Mouse (Mus musculus) skeletal muscle tissue, adult 2 months (tissue): ENCODE measurements around the gene Spata7.
"Not testable (repeated sequence)": the region's sequence is repeated elsewhere in the genome, so short reads cannot be mapped to it uniquely, and the experiment has no call there.

Experiments
- DNase-seq: peaks from one replicate; pipeline ENCODE4 v3.0.0-alpha.2; 2012; ENCODE audit warnings: low read depth, low spot score

Gene Spata7

DNA sequence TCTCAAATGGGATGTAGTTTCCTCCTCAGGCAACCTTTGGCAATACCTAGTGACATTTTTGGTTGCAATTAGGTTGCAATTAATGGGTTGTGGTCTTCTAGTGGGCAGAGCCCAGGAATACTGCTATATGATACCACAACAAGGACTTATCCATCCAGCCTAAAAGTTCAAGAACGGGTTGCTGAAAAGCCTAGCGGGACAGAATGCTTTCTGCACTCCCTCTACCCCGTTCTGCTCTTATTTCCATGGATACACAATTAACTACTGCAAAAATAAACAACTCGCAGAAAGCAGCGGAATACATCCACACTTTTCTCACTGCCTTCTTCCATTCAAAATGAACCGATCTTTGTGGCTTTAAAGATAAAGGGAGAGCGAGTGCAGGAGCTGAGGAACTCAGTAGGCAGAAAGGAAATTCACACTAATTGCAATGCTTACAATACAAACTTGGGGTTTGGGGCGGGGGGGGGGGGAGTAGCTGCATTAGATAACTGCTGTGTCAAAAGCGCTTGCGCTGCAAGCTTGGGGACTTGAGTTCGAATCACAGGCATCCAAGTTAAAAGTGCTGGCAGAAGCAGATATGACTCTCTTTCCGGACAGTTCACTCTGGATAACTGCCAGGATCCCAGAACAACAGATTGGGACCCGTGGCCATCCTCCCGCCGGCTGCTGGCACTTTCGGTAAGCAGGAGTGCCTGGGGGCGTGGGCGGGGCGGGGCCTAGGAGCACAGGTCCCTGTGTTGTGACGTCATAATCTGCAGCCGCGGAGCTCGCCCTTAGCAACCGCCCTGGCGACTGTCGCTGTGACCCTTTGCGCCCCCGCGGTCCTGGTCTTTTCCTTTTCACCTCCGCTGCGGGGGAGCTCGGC, at the start of gene Spata7:
Spata7 (plus strand) TSS at position 766 of the 868 bp plus-strand sequence.
- DNase-seq = peak; percentile 58

DNA sequence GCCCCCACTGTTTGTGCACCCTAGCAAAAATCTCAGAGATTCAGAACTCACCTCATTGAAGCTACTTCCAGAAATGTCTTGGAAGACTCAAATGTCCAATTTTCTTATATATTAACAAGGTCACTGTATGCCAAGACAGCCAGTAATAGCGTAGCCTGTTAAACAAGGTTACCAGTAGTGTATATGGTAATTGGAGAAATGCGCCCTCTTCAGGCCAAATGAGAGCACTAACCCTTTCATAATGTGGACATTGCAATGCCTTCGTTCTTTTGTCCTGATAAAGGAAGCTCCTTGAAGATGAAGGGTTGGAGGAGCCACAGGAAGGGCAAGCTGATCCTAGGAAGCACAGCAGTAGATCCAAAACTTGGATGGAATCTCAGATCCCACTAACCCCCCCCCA, 42.7 kb upstream of the Spata7 start:
- DNase-seq = no peak

DNA sequence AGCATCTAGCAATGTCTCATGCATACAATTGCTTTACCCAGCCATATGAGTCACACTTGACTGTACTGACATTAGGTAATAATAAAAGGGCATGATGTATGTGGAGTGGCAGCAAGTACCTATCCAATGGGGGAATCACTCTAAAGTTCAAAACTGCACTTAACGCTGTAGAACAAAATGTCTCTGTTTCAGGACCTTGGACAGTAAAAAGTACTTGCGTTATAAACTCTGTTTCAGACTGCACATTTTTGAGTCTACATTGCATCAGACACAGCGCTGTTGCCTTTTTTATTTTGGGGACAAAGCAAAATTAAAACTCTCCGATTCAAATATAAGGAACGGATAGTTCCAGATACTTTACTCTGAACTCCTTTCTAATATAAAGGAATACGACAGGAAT, 39.4 kb upstream of the Spata7 start:
- DNase-seq = no peak

DNA sequence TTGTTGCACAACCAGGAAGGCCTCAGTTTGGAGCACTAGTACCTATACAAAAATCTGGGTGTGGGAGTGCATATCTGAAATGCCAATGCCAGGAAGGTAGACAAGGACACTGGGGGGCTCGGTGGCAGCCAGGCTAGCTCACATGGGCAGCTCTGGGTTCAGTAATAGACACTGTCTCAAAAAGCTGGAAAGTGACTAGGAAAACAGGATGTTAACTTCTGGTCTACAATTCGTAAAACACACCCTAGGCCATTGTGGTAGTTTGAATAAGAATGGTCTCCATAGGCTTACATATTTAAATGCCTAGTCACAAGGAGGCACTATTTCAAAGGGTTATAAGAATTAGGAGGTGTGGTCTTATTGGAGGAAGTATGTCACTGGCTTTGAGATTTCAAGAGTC, 36.9 kb upstream of the Spata7 start:
- DNase-seq = no peak

DNA sequence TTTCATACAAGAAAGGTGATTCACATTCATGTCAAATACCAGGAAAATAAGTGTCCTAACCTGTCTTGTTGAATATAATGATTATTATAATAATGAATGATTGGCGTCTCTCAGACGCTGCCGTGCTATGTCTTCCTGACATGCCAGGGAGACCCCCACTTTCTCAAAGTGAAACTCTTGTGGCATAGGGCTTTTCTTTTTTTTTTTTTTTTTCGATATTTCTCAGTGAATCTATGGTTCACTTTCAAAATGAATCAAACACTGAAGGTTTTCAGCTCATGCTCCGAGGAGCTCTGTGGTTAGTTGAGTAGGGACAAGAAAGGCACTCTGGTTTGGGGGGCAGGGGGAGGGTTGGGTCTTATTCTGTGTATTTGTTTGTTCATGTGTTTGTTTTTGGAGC, 27.1 kb upstream of the Spata7 start:
- DNase-seq = no peak

DNA sequence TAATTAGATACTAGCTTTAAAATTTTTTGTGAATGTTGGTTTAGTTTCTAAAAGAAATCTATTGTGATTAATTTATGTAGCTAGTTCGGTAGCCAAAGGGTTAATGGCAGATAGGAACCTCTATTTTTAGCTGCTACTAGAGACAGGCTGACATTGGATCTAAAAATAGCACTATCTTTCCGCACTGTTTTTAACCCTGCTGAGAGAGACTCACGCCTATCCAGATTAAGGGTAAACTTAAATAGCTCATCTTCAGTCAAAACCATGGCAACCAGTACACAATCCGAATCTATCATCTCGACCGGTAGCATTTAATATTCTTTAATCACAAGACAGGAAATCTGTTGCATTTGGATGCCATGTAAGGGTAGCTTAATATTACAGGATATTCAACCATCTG, 25.8 kb upstream of the Spata7 start:
- peak; percentile 46 for DNase-seq

DNA sequence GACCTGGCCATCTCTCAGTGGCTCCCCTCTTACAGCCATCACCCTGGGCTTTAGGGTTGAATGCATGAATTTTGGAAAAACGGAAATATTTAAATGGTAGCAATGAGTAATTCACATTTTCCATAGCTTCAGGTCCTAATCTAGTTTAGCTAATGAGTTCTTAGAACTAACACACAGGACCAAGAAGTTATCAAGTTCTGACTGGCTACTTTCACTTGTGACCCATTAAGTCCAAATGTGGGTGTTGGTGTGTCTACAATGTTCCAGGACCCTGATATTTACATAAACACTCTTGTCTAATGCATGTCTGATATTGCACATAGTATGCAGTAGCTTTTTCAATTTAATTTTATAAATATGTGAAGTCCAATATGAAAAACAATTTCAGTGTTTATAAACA, 22.7 kb upstream of the Spata7 start:
- no peak for DNase-seq

DNA sequence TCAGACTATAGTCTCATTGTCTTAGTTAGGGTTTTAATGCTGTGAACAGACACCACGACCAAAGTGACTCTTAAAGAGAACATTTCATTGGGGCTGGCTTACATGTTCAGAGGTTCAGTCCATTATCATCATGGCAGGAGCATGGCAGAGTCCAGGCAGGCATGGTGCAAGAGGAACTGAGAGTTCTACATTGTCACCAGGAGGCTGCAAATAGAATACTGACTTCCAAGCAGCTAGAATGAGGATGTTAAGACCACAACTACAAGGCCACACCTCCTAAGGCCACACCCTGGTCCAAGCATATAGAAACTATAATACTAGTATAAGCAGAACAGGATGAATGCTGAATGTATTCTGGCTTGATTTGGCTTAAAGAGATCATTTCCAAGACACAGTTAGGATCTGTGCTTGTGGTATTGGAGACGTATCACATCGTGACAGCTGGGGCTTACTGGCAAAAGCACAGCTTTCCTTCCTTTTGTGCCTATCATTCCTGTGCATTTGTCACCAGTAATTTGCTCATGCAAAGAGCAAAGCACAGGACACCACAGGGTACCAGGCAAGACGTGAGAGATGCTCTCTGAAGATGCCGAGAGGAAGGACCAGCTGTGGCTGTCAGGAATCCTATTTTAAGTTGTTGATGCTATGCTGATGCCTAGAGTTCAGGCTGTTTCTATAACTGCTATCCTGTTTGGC, 21.2 kb upstream of the Spata7 start:
- DNase-seq = no peak

DNA sequence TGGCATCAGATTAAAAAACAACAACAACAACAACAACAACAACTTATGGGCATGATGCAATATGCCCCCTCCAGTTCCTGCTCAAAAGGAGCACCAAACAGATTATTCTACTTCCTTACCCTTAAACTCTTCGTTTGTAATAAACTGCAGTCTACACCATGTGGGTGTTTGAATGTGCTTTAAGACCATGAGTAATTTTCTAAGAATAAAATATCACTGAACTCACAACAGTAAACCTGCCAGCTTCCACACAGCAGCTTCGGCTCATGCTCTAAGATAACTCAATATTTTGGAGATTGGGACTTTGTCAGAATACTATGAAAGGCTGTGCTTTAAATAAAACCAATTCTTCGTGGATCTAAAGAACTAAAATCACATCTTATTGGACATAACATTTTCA, 17.6 kb upstream of the Spata7 start:
- no peak for DNase-seq

DNA sequence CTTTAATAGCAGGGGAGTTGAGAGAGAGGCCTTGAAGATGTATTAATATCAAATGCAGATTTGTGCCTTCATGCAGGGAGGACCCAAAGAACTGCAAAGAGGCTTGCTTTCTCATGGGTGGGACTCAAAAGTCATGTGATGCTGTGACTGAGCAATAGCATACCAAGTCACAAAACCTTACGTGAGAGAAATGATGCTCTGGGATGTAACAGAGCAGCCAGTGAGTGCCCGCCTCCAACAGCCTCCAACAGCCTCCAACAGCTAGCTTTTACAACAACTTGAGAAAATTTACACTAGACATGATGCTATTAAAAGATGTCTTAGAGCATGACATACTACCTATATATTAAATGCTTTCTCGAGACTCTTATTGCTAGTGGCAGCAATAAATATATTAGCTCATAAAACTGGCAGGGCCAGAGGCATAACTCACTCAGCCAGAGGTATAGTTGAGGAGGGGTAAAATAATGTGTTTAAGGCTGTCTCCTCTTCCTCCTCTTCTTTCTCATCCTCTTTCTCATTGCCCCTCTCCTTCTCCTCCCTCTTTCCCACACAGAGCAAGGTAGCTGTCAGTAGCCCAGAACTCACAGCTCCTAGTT, 12.9 kb upstream of the Spata7 start:
- DNase-seq = no peak

DNA sequence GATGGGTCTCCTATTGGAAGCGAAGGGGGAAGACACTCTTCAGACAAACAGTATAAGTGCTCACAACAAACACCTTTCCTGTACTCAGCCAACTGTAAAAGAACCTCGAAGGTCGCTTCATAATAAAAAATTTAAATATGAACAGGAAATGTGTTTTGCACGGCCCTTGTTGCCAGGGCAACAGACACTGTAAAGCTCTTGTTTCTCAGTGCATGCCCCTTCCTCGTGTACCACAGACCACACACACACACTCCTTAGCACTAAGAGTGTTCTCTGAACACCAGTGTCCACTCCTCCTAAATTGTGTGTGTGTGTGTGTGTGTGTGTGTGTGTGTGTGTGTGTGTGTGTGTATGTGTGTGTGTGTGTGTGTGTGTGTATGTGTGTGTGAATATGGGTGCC, 12.2 kb upstream of the Spata7 start:
- DNase-seq = no peak

DNA sequence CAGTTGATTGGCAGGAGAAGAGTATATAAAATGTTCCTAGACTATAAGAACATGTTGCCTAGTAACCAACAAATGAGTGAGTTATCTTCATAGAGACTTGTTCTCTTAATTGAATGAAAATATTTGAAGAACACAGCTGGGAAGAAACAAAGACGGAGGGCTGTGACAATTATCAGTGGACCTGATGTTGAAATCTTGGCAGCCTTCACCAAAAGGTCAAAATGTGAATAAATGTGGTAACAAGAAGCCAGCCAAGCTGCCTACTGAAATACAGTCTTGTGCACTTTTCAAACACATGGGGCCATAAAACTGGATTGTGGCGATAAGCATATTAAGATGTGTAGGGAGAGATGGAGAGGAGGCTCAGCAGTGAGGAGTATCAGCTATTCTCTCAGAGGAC, 8.5 kb upstream of the Spata7 start:
- DNase-seq = no peak

DNA sequence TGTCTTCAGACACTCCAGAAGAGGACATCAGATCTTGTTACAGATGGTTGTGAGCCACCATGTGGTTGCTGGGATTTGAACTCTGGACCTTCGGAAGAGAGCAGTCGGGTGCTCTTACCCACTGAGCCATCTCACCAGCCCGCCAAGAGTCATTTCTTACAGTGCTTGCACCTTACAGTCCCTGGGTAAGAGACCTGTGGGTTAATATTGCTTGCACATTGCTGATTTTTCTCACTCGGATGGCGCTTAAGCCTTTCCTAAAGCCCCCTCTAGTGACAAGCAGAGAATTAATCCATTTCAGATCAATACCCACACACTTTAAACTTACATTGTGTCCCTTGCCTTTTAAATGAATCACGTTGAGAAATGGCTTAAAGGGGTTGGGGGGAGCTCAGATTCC, 7.0 kb upstream of the Spata7 start:
- not testable (repeated sequence) for DNase-seq

DNA sequence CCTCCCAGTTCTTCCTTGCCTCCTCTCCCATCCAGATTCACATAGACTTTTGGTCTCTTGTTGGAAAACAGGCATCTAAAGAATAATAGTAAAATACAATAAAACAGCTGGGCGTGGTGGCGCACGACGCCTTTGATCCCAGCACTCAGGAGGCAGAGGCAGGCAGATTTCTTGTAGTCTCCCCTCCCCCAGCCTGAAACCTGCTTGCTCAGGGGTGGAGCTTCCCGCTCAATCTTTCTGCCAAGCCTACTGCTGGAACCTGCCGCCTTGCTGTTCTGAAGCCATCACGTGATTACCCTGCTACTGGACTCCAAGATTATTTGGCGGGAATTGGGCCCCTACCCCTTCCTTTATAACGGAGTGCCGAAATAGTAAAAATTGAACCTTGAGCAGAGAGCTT, 4.7 kb upstream of the Spata7 start:
- DNase-seq = not testable (repeated sequence)

DNA sequence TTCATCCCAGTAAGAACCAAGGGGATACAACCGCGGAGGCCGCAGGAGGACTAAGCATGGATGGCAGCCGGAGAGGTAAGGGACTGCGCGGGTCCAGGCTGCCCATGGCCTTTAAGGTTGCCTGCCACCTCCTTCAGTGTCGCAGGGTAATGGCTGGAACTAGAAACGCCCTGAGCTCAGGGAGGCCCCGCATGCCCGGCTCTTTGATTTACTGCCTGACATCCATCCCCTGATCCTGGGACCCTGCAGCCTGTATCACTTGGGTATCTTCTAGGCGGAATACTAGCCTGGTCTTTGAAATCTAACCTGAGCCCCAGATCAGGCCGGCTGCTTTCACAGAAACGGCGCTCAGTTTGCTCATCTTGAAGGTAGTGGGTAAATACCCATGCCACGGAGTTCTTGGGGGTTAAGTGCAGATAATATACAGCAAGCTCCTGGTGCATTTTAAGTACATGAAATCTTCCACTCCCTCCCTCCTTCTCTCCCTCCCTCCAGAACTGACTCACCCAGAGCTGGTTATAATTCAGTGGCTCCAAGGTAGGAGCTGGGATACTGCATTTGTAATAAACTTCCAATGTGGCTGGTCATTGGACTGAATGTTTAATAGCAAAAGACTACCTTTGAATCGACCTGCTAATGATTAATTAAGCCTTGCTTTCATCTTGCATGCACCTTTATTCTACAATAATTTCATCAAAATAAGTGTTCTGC, 458 bp downstream of the Spata7 start:
- no peak for DNase-seq

DNA sequence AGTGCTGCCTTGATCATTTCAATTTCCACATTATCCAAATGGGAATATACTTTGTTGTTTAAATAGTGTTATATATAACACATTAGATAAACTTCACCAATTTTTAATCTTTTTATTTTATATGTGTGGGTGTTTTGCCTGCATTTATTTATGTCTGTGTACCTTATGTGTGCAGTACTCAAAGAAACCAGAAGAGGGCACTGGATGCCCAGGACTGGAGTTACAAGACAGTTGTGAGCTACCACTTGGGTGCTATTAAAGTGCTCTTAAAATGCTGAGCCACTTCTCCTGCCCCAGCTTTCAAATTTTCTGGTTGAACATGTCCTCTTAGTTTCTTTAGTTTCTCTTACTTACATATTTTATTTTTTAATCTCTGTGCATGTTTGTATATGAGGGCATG, 16.9 kb downstream of the Spata7 start:
- no peak for DNase-seq

DNA sequence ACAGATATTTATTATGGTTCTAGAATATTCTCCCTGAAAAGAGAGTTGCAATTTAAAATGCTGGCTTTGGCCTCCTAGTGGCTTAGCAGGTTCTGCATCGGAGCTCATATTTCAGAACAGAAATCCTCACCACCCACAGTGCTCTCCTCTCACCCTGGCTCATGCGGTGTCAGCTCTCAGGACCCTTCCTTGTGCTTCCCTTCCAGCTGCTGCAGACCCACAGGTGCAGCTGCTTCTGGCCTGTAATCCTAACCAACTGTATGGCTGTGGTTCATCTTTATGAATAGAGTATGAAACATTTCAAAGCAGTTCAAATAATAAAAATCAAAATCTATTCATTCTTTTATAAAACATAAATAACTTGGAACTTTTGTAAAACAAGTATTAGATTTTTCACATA, 28.9 kb downstream of the Spata7 start:
- DNase-seq = no peak

DNA sequence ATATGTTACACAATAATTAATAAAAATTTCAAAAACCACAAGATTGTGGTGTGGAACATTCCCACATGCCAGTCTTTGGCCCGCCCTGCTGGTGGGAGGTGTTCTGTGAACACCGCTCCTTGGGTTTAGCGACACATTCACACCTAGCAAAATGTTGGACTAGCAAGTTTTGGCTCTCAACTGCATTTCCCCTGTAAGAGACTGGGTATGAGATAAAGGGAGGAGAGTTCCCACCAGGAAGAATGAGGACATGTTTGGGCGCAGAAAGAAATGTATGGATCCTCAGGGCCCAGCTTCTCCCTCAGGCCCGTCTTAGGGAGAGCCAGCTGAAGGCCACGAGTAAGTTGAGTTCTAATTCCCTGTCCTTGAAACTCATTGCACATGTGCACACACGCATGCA, 34.7 kb downstream of the Spata7 start:
- DNase-seq = no peak

DNA sequence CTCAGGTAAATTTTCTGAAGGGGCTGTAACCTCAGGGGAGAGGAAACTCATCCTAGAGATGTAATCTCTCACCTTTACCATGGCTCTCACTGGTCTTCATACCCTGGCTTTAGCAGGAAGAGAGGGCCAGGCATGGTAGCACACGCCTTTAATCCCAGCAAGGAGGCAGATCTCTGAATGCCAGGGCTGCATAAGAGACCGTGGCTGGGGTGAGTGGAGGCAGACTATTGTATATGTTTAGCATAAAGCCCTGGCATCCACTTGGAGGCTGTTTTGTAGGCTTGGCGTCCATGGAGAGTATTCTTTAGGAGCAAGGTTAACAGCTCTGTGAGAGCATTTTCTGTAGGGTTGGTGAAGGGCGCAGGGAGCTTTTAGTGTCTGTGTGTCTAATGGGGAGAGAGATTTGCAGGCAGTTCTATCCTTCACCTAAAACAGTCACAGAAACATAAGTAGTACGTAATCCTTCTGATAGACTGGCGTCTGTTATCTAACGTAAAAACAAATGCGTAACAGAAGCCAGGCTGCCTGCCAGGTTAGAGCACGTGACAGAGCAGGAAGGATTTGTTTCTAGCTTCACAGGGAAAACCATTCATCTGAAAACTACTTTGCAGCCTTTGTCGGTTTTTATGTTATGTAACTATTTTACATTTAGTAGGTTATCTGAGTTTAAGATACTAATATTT, 40.3 kb downstream of the Spata7 start:
- DNase-seq = no peak

DNA sequence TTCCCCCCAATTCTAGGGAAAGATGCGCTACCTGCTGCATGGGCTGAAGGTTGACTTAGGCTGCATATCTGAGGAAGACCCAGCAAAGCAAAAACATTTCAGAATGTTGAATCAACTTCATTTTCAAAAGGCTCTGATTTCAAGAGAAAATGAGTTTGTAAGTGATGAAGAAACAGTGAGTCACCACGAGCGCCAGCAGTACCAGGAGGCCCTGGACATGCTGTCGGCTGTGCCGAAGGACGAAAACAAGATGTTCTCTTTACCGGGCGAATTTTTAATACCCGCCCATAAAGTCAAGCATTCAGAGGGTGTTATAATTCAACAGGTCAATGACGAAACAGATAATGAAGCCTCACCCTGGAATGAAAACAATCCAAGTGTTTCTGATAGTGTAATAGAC, 41.1 kb downstream of the Spata7 start:
- DNase-seq = no peak

DNA sequence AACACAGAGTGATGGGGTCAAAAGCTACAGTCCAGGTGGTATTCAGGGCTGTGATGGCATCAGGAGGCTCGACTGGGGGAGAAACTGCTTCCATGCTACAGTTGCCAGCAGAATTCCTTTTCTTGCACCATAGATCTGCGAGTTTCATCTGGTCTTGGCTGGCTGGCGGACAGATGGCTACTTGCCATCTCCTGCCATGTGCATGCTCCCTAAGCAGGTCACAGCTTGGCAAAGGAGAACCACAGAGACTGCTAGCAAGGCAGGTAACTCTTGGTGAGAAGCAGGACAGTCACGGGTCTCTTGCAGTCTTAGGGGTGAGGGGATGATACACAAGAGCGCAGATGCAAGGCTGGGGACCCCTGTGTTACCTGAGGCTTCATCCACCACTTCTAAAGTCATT, 41.9 kb downstream of the Spata7 start:
- DNase-seq = no peak

DNA sequence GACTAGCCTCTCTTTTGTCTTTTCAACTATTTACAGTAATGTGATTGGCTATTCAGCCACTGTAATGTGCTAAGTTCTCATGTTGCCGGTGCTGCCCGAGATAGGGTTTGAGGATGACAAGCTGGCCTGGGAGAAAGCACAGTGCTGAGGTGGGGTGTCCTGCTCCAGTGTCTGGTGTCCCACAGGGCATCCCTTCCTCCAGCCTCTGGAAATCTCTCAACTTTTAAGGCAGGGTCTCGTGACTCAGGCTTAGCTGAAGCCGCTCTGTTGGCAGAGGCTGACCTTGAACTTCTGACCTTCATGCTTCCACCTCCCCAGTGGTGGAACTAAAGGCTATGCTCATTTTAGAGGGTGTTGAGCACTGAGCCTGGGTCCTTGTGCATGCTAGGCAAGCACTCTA, 42.5 kb downstream of the Spata7 start:
- DNase-seq = no peak
